Mouse (Mus musculus) ovary, adult 18-20 months (tissue): ENCODE results near the gene AC129217.1.
"Not testable (repeated sequence)": the region's sequence is repeated elsewhere in the genome, so short reads cannot be mapped to it uniquely, and the experiment has no call there.

Experiments
- DNase-seq: peaks from one replicate; pipeline ENCODE4 v3.0.0; 2022; ENCODE audit warnings: low spot score, mixed read lengths

Gene AC129217.1

DNA sequence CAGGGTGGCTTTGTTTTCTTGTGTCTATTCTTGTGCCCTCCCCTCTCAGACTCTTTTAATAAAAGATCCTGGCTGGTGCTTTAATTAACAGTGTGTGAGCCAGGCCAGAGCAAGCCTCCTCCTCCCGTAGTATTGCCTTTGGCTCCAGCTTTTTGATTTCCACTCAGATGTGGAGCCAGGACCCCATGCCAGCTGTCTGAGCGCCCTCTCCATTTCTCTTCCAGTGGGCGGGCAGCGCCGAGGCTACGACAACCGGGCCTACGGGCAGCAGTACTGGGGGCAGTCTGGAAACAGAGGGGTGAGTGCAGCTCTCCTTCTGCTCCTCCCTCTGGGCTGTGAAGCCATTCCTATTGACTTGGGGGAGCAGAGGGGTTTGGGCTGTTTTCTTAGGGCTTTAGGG is 1.1 kb downstream of the AC129217.1 start:
- no peak for DNase-seq

- no peak for DNase-seq
Measured at GRCm38 (mm10) chr19:8831262-8831661, 1.7 kb downstream of the AC129217.1 start.

- no peak for DNase-seq
Measured at GRCm38 (mm10) chr19:8832971-8833370, 3.4 kb downstream of the AC129217.1 start.

DNA sequence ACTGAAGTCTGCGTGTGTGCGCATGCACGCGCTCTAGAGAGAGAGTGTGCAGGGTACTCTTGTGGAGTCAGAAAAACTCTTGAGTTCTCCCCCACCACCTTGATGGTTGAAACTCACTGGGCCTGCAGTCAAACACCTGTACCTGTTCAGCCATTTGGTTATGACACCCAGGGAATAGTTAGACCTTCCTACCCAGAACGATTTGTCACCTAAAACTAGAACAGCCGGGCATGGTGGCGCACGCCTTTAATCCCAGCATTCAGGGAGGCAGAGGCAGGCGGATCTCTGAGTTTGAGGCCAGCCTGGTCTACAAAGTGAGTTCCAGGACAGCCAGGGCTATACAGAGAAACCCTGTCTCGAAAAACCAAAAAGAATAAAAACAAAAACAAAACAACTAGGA is 6.8 kb downstream of the AC129217.1 start:
- not testable (repeated sequence) for DNase-seq

GRCm38 (mm10) chr19:8837251-8837791 is 7.7 kb downstream of the AC129217.1 start, which contains the start of gene Bscl2:
TSS of gene Bscl2 (plus strand) at chr19:8837467.
- DNase-seq: peak; percentile 70

- no peak for DNase-seq
Measured at GRCm38 (mm10) chr19:8838041-8838730, 8.6 kb downstream of the AC129217.1 start.

- no peak for DNase-seq
Measured at GRCm38 (mm10) chr19:8839103-8839907, 9.7 kb downstream of the AC129217.1 start, which contains the start of gene Gng3. TSS of gene Gng3 (minus strand) at chr19:8839194.

GRCm38 (mm10) chr19:8839908-8840791 is 10.6 kb downstream of the AC129217.1 start:
- peak; percentile 61 for DNase-seq

- no peak for DNase-seq
Measured at GRCm38 (mm10) chr19:8841012-8841411, 11.4 kb downstream of the AC129217.1 start.

DNA sequence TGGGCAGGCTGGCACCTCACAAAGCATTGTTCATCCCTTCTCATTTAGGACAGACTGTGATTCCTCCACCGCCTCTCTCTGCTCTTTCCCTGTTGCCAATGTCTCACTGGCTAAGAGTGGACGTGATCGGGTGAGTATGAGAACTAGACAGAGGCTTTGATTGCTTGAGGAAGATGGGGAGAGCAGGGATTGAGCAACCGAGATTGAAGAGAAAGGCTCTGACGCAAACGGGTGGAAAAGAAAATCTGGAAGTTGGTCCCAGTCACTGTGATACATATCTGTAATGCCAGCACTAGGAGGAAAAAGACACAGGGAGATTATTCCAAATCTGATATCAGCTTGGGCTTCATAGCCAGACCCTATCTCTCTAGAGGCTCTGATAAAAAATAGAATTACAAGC is 13.4 kb downstream of the AC129217.1 start:
- DNase-seq: no peak

- DNase-seq: no peak
Measured at GRCm38 (mm10) chr19:8844371-8845129, 15.0 kb downstream of the AC129217.1 start.

GRCm38 (mm10) chr19:8848356-8848755 is 18.8 kb downstream of the AC129217.1 start:
- DNase-seq: no peak

GRCm38 (mm10) chr19:8850402-8850901 is 20.9 kb downstream of the AC129217.1 start, which contains the start of gene Lrrn4cl:
TSS of gene Lrrn4cl (plus strand) at chr19:8850768.
- DNase-seq: no peak

- DNase-seq: no peak
Measured at GRCm38 (mm10) chr19:8851639-8852038, 22.1 kb downstream of the AC129217.1 start.

- DNase-seq: no peak
Measured at GRCm38 (mm10) chr19:8852236-8852928, 22.8 kb downstream of the AC129217.1 start.

GRCm38 (mm10) chr19:8853117-8853516 is 23.5 kb downstream of the AC129217.1 start:
- DNase-seq: no peak

- no peak for DNase-seq
Measured at GRCm38 (mm10) chr19:8857689-8858088, 28.1 kb downstream of the AC129217.1 start.

GRCm38 (mm10) chr19:8859018-8859417 is 29.4 kb downstream of the AC129217.1 start:
- no peak for DNase-seq

- no peak for DNase-seq
Measured at GRCm38 (mm10) chr19:8864265-8864664, 34.7 kb downstream of the AC129217.1 start.

GRCm38 (mm10) chr19:8870381-8870780 is 40.8 kb downstream of the AC129217.1 start:
- DNase-seq: not testable (repeated sequence)
